Mouse (Mus musculus): ENCODE data around the gene Dnajb2. TPM values are rescaled to one million over a fixed set of nuclear protein-coding genes. Genes with fewer than 3 reads are reported as not detected.
A peak's percentile ranks its signal among the peaks of the same experiment; 100 is the strongest.

Gene Dnajb2
- polyA plus RNA-seq, 1 experiment, result 27.6 TPM

GRCm38 (mm10) chr1:75216797-75217585, 19.2 kb upstream of the Dnajb2 start:
- Histone ChIP-seq H3K4me1 (ENCODE audit: control insufficient read depth) (peaks cover 80% of the 10 kb centered on the region), H3K27me3 (ENCODE audit: control insufficient read depth) (peaks cover 27% of the 10 kb centered on the region), H3K4me3 (replicated peaks) (peak overlapping the region; percentile 85), H3K36me3 (ENCODE audit: control insufficient read depth) (peaks cover 61% of the 10 kb centered on the region), H3K9me3 (ENCODE audit: control insufficient read depth, low read length) (no peaks in the 10 kb centered on the region; the same call in 1 of the 2 replicates)
- TF ChIP-seq GATA1 (IDR thresholded peaks at IDR 0.05; ENCODE audit: low read length) (no peak), TAL1 (IDR thresholded peaks at IDR 0.05; ENCODE audit: low read length) (no peak)

DNA sequence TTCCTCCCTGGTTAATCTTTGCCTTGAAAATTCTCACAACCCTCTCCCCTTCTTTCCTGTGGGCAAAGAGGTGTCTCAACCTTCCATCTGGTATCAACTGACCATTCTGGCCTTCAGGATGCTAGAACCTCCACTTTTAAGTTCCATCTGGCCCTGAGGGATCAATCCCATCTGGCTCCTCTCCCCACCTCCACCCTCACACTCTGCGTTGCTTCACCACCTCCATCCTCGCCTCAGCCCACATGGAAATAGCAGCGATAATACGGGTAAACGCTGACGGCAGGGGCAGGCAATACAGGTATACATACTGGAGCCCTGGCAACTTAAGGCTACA, 18.3 kb upstream of the Dnajb2 start:
- TF ChIP-seq TAL1 (IDR thresholded peaks at IDR 0.05; ENCODE audit: low read length) (no peak), GATA1 (IDR thresholded peaks at IDR 0.05; ENCODE audit: low read length) (no peak)
- no peaks in the 10 kb centered on the region; the same call in 1 of the 2 replicates for H3K9me3 ChIP-seq (ENCODE audit: control insufficient read depth, low read length)
- peaks cover 27% of the 10 kb centered on the region for H3K27me3 ChIP-seq (ENCODE audit: control insufficient read depth)
- H3K36me3 ChIP-seq (ENCODE audit: control insufficient read depth), result peaks cover 52% of the 10 kb centered on the region
- peak overlapping the region; percentile 85 for H3K4me3 ChIP-seq (replicated peaks)
- H3K4me1 ChIP-seq (ENCODE audit: control insufficient read depth), result peaks cover 71% of the 10 kb centered on the region

GRCm38 (mm10) chr1:75218227-75219001, 17.8 kb upstream of the Dnajb2 start:
- no peaks in the 10 kb centered on the region; the same call in 1 of the 2 replicates for H3K9me3 ChIP-seq (ENCODE audit: control insufficient read depth, low read length)
- H3K4me3 ChIP-seq (replicated peaks), result peak overlapping the region; percentile 85
- peaks cover 47% of the 10 kb centered on the region for H3K36me3 ChIP-seq (ENCODE audit: control insufficient read depth)
- TF ChIP-seq TAL1 (IDR thresholded peaks at IDR 0.05; ENCODE audit: low read length) (no peak), GATA1 (IDR thresholded peaks at IDR 0.05; ENCODE audit: low read length) (no peak)
- peaks cover 27% of the 10 kb centered on the region for H3K27me3 ChIP-seq (ENCODE audit: control insufficient read depth)
- H3K4me1 ChIP-seq (ENCODE audit: control insufficient read depth), result peaks cover 67% of the 10 kb centered on the region

- H3K36me3 ChIP-seq (ENCODE audit: control insufficient read depth), result peaks cover 40% of the 10 kb centered on the region
- peaks cover 30% of the 10 kb centered on the region for H3K27me3 ChIP-seq (ENCODE audit: control insufficient read depth)
- H3K4me1 ChIP-seq (ENCODE audit: control insufficient read depth), result peaks cover 64% of the 10 kb centered on the region
- peak overlapping the region; percentile 85 for H3K4me3 ChIP-seq (replicated peaks)
- no peak for TF ChIP-seq GATA1 (IDR thresholded peaks at IDR 0.05; ENCODE audit: low read length)
- TF ChIP-seq TAL1 (IDR thresholded peaks at IDR 0.05; ENCODE audit: low read length), result no peak
- no peaks in the 10 kb centered on the region; the same call in 1 of the 2 replicates for H3K9me3 ChIP-seq (ENCODE audit: control insufficient read depth, low read length)
Observed at GRCm38 (mm10) chr1:75219078-75219477, 17.1 kb upstream of the Dnajb2 start.

GRCm38 (mm10) chr1:75219531-75219930, 16.7 kb upstream of the Dnajb2 start, which contains the start of gene Tuba4a:
Tuba4a (minus strand) TSS chr1:75219865.
- TF ChIP-seq GATA1 (IDR thresholded peaks at IDR 0.05; ENCODE audit: low read length) (no peak), TAL1 (IDR thresholded peaks at IDR 0.05; ENCODE audit: low read length) (no peak)
- peaks cover 30% of the 10 kb centered on the region for H3K27me3 ChIP-seq (ENCODE audit: control insufficient read depth)
- peak within 1 kb of the TSS; percentile 85 for H3K4me3 ChIP-seq (replicated peaks)
- H3K9me3 ChIP-seq (ENCODE audit: control insufficient read depth, low read length), result no peaks in the 10 kb centered on the region; the same call in 1 of the 2 replicates
- H3K36me3 ChIP-seq (ENCODE audit: control insufficient read depth), result peaks cover 36% of the 10 kb centered on the region
- peaks cover 60% of the 10 kb centered on the region for H3K4me1 ChIP-seq (ENCODE audit: control insufficient read depth)

GRCm38 (mm10) chr1:75221538-75221937, 14.7 kb upstream of the Dnajb2 start:
- Histone ChIP-seq H3K9me3 (ENCODE audit: control insufficient read depth, low read length) (no peaks in the 10 kb centered on the region; the same call in 1 of the 2 replicates), H3K27me3 (ENCODE audit: control insufficient read depth) (peaks cover 30% of the 10 kb centered on the region), H3K36me3 (ENCODE audit: control insufficient read depth) (peaks cover 15% of the 10 kb centered on the region), H3K4me1 (ENCODE audit: control insufficient read depth) (peaks cover 55% of the 10 kb centered on the region), H3K4me3 (replicated peaks) (no peak overlapping the region)
- TF ChIP-seq GATA1 (IDR thresholded peaks at IDR 0.05; ENCODE audit: low read length) (no peak), TAL1 (IDR thresholded peaks at IDR 0.05; ENCODE audit: low read length) (no peak)

DNA sequence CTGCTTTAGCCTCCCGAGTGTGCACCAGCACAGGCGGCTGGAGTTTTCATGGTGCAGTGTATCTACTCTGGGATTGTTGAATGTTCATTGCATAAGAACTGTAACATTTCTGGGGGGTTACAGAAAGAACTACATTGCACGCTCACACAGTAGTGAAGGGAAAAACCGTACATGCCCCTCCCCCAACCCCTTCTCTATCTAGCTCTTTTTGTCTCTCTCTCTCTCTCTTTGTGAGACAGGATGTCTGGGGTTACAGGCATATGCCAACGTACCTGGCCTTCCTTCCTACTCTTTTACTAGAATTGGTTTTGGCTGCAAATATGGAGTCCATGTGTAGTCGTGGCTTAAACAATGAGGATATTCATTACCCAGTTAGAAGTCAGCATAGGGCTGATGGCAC, 13.3 kb upstream of the Dnajb2 start:
- peaks cover 30% of the 10 kb centered on the region for H3K27me3 ChIP-seq (ENCODE audit: control insufficient read depth)
- H3K4me3 ChIP-seq (replicated peaks), result no peak overlapping the region
- H3K9me3 ChIP-seq (ENCODE audit: control insufficient read depth, low read length), result no peaks in the 10 kb centered on the region; the same call in 1 of the 2 replicates
- no peak for TF ChIP-seq GATA1 (IDR thresholded peaks at IDR 0.05; ENCODE audit: low read length)
- no peak for TF ChIP-seq TAL1 (IDR thresholded peaks at IDR 0.05; ENCODE audit: low read length)
- H3K4me1 ChIP-seq (ENCODE audit: control insufficient read depth), result peaks cover 55% of the 10 kb centered on the region
- H3K36me3 ChIP-seq (ENCODE audit: control insufficient read depth), result peaks cover 2% of the 10 kb centered on the region

DNA sequence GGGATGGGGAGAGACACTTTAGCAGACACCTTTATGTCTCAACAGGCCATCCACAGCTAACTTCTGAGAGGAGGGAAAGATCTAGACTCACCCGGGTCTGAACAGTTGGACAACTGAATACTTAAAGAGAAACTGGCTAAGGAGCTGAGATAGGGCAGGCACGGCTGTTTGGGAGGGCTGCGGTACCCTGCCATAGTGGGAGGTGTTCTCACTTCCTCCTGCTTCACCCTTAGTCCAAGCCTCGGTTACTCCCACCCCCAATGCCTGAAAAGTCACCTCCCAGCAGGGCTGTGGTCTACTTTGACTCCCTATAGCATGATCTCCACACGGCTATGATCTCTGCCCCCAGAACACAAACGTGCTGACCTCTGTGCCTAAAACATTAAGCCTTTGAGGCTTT, 12.7 kb upstream of the Dnajb2 start:
- H3K4me3 ChIP-seq (replicated peaks), result no peak overlapping the region
- H3K4me1 ChIP-seq (ENCODE audit: control insufficient read depth), result peaks cover 55% of the 10 kb centered on the region
- no peak for TF ChIP-seq TAL1 (IDR thresholded peaks at IDR 0.05; ENCODE audit: low read length)
- TF ChIP-seq GATA1 (IDR thresholded peaks at IDR 0.05; ENCODE audit: low read length), result no peak

DNA sequence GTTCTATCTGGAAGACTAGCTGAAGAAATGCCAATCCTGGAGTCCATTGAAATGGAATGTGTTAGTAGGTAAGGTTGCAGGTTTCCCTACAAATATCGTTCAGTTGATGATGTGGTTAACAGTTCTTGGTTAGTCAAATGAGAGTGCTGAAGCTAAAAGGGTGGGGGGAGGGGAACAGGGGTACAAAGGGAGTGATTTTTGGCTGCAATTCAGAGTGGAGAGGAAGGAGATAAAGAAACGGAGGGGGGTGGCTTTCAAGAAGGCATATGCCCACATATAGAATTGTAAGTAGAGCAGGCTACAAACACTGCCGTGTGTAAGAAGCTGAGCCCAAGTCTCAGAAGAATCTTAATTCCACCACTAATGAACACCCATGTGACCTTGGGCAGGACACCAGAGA, 10.7 kb upstream of the Dnajb2 start:
- Histone ChIP-seq H3K27me3 (ENCODE audit: control insufficient read depth) (peaks cover 17% of the 10 kb centered on the region), H3K4me1 (ENCODE audit: control insufficient read depth) (peaks cover 61% of the 10 kb centered on the region), H3K9me3 (ENCODE audit: control insufficient read depth, low read length) (no peaks in the 10 kb centered on the region), H3K36me3 (ENCODE audit: control insufficient read depth) (no peaks in the 10 kb centered on the region), H3K4me3 (replicated peaks) (no peak overlapping the region)
- no peak for TF ChIP-seq GATA1 (IDR thresholded peaks at IDR 0.05; ENCODE audit: low read length)

More for the DNA sequence above, 12.7 kb upstream of the Dnajb2 start:
- H3K27me3 ChIP-seq (ENCODE audit: control insufficient read depth), result peaks cover 30% of the 10 kb centered on the region
- H3K9me3 ChIP-seq (ENCODE audit: control insufficient read depth, low read length), result no peaks in the 10 kb centered on the region; the same call in 1 of the 2 replicates
- no peaks in the 10 kb centered on the region for H3K36me3 ChIP-seq (ENCODE audit: control insufficient read depth)

Measured in erythroblast, embryonic 14.5 days (primary cell).